Mouse (Mus musculus): ENCODE data around the gene Pou2f3.
A peak's percentile ranks its signal among the peaks of the same experiment; 100 is the strongest.

Gene Pou2f3

DNA sequence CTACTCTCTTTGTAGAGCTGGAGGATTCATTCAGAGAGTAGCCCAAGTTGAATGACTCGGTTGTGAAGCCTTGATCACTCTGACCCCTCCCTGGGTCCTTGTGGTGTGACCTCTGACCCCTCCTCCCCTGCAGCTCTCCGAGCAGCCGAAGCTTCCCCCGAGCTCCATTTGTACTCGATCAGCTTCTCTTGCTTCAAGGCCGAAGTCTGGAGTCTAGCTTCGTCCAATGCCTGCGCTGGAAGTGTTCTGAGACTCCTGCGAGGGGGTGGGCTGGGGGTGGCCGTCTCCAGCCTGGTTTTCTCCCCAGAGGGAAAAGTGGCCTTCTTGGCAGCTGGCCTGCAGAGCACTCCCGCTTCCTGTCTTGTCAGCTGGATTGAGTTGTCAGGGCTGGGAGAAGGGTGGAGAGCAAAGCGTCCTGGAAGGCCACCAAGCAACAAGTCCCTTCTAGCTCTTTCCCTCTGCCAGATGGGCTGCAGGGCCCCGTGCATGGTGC lies at the start of gene Pou2f3:
TSS of gene Pou2f3 (minus strand) at position 180 of the 493 bp plus-strand sequence.
- DNase-seq (ENCODE audit: low spot score) = peak; percentile 82

DNA sequence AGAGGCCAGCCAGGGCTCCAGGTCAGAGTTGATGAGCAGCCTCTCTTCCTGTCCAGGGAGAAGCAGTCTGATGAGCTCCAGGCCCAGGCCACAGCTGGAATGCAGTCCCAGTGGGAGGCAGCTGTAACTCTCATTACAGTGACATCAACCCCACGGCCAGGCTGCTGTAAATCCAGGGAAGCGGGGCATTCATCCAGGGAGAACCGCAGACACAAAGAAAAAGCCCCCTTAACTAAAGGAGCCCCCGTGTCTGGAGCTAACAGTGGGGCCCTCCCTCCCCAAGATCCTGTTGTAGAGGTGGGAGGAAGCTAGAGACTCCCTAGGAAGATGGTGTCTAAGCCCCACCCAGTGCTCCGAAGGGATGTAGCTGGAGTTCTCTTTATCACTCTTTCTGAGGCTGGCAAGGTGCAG lies 43.1 kb upstream of the Pou2f3 start:
- peak; percentile 71 for DNase-seq (ENCODE audit: low spot score)

DNA sequence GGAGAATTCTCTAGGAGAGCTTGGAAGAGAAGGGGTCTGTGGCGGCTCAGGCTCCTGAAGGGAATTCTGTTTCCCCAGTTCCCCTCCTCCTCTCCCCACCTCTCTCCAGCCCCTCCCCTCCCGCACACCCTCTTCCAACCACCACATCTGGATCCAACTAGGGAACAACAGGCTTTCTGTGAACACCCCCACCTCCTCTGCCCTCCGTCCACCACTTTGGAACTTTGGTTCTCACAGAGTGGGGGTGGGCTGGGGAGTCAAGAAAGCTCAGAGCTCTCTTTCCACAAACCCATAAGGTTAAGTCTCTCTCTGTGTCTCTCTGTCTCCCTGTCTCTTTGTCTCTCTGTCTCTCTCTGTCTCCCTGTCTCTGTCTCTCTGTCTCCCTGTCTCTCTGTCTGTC lies 42.6 kb upstream of the Pou2f3 start:
- peak; percentile 50 for DNase-seq (ENCODE audit: low spot score)

DNA sequence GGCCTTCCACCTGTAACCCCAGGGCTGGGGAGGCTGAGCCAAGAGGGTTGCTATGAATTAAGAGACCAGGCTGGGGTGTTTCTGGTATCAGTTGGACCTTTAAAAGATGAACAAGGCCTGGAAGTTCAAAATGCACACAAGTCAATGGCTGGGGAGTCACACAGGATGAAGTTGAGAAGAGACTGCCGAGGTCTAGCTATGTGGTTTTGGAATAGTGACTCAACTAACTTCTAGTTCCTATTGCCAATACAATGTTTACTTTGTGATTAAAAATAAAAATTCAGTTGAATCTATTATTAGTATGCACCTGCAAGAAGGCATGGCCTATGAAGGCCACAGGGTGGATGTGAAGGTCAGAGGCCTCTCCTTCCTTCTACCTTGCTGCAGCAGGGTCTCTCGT lies 41.6 kb upstream of the Pou2f3 start:
- DNase-seq (ENCODE audit: low spot score) = no peak

DNA sequence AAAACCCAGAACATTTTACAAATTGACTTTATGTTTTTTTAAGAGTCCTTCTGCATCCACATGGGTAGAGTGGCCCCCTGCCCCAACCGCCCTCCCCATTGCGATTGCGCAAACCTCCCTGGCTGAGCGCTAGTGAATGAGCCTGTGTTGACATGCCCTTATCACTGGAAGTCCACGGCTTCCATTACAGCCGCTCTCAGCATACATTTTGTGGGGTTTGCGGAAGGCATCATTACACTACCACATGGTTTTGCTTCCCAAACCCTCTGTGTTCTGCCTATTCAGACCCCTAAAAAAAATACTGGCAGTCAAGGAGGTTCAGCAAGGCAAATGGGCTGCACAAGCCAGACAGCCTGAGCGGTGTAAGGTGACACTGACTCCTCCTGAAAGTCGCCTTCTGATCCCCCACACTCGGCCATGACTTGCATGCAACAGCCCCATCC lies 36.6 kb upstream of the Pou2f3 start:
- DNase-seq (ENCODE audit: low spot score) = peak; percentile 68

DNA sequence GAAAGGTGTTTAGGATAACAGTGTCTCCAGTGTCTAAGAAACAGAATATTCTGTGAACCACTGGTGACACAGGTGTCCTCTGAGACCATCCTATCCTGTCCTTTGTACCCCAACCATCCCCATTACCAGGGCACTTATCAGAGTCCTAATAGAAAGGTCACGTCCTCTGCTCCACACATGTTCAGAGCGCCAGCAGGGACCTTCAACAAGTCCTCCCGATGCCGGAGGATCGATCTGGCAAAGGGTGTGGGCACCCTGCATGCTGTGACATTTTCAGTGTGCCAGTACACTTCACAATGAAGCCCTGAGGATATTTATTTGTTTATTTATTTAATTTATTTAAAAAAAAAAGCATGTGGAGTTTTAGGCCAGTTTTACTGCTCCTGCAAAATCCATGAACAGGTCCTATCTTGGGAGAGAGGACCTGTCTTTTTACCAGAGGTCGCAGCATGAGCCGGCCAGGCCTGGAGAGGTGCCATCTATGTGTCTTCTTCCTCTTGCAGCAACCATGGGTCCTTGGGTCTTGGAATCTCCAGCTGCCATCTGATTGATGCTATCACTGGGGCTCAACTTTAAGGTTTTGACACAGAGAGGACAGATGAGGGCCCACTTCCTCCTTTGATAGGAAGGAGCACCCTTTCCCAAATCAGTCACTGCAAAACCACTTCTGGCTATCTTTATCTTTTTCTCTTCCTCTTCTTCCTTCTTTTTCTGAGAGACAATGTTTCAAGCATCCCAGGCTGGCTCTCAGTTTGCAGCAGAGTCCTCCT lies 35.8 kb upstream of the Pou2f3 start:
- no peak for DNase-seq (ENCODE audit: low spot score)

DNA sequence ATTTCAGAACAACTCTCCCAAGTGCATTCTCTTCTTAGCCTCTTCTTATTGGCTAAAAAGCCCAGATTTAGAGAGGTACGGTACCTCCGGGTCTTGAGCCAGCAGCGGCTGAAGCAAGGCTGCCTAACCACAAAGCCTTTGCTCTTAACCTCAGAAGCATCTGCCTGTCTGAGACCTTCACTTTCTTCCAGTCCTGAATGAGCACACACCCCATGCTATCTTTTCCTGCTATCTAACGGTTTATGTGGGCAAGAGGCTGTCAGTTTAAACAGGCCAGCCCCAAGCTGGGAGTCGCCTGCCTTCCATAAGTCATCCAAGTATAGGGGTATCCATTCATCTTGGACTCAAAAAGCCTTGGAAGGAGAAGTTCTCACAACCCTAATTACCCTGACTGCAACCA lies 32.3 kb upstream of the Pou2f3 start:
- DNase-seq (ENCODE audit: low spot score) = no peak

DNA sequence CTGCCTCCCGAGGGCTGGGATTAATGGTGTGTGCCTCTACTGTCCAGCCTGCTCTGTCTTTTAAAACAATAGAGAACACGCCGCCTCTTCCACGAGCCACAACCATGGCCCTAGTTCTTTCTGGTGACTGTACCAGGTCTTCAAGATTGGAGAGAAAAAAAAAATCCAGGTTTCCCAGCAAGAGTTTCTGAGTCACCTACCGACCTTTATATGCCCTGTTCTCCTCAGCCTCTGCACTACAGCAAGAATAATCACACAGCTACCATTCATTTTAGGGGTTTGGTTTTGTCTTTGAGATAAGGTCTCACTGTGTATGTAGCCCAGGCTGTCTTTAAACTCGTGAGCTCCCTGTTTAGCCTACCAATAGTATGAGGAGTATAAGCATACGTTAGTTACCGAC lies 31.8 kb upstream of the Pou2f3 start:
- DNase-seq (ENCODE audit: low spot score) = no peak

DNA sequence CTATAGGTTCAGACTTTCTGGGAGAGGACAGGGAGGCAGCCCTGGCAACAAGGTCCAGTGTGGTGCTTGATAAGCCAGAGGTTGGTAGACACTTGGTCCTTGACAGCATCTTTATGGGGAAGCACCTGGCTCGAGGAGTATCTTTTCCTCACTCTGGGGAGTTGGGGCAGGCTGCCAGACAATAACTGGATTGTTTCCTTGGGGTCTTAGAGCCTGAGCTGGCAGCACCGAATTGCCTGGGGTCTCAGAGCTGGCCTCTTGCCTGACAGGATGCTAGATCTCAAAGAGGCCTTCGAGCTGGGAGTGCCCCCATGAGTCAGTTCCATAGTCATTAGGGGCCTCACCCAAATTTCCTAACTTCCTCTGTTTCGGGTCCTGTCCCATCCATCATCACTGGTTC lies 31.1 kb upstream of the Pou2f3 start:
- no peak for DNase-seq (ENCODE audit: low spot score)

DNA sequence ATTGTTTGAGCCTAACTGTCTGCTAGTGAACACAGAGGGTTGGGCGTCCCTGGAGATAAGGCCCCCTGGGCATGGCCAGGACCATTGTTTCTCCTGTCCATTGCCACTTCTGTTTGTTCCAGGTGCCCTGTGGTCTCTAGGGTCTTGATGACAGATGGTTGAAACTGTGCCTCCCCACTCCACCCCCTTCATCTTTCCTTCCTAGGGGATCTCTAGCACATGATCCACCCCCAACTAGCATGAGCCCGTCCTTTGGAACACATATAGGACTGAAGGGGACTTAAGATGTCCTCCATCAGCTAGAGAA lies 30.4 kb upstream of the Pou2f3 start:
- DNase-seq (ENCODE audit: low spot score) = no peak

DNA sequence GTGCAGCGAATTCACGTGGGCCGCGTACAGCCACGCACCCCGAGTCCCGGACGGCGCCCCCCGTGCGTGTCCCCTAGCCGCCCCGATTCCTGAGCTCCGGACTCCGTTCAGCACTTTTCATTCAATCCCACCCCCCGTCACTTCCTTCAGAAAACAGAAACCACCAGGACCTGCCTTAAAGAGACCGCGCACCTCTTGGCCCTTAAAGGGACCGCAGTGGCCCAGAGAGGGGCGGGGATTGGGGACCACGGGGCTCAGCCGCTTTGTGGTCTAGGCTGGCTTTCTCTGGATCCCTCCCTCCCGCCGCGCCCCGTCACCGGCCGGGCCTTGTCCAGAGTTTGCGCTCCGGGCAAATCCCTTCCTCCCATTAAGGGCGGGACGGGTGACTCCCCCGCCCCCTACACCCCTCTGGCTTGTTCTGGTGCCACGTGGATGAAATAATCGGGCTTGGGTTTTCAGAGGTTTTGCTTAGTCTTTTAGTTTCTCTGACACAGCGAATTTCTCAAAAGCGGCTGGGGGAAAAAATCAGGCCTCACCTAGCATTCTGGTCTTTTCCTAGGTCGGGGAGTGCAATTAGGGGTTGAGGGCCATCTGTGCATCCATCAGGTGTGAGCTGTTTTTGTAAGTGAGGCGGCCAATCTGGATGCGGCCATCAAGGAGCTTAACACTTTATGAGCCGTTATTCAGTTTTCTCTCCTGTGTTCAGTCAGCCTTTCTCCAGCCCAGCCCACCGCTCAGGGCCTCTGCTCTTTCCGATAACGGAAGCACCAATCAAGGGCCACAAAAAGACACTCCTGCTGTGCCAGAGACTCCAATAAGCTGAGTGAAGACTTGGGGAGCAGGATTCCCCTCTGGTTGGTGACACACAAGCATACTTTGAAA lies 29.8 kb upstream of the Pou2f3 start, which contains the start of gene Oaf:
TSS of gene Oaf (minus strand) at position 200 of the 882 bp plus-strand sequence.
- DNase-seq (ENCODE audit: low spot score) = peak; percentile 95

DNA sequence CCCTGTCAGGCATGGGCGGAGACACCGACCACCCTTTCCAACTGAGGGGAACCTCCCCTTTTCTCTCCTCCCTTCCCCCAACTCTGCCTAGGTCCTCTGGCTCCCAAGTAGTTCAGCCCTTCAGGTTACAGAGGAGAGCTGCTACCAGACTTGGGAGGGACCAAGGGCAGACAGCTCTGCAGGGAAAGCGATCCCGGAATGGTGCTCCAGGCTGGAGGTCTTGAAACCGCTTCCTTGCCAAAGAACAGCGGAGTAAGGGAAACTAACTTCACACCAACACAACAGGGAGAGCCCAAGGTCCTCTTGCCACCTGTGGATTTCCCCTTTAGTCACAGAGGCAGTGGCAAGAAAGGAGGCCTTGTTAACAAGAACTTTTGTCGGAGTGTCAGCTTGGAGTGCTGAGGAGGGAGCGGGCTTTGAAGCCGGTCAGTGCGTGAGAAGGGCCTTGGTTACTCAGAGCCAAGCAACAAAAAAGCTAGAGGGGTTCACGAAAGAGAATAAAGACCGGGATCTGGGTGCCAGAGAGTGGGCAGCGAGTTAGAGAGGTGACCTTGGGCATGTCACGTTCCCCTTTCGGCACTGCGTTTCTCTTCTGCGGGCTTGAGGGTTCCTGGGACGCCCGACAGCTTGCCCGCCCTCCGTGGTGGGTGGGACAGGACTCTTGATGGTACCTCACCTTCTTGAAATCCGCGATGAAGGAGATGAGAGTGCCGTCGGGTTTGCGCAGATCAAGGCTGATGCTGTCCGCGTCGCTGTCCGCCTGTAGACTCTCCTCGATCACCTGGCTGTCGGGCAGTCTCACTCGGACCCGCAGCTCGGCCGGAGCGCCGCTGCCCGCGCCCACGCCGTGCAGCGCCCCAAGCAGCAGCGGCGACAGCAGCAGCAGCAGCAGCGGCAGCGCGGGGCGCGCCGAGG lies 28.7 kb upstream of the Pou2f3 start:
- DNase-seq (ENCODE audit: low spot score) = peak; percentile 41

DNA sequence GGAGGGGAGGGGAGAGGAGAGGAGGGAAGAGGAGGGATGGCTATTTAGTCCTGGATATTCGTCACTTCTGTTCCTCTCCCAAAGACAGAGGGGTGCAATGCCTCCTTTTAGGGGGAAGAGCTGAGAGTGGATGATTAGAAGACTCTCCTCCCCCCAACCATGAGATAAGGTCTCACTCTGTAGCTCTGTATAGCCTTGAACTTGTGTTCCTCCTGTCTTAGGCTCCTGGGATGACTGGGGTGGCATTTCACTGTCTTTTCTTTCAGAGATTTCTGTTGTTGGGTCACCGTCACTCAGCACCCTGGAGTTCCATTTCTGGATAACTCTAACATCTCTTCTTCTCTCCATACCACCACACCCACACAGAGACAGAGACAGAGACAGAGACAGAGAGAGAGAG lies 28.0 kb upstream of the Pou2f3 start:
- DNase-seq (ENCODE audit: low spot score) = no peak

DNA sequence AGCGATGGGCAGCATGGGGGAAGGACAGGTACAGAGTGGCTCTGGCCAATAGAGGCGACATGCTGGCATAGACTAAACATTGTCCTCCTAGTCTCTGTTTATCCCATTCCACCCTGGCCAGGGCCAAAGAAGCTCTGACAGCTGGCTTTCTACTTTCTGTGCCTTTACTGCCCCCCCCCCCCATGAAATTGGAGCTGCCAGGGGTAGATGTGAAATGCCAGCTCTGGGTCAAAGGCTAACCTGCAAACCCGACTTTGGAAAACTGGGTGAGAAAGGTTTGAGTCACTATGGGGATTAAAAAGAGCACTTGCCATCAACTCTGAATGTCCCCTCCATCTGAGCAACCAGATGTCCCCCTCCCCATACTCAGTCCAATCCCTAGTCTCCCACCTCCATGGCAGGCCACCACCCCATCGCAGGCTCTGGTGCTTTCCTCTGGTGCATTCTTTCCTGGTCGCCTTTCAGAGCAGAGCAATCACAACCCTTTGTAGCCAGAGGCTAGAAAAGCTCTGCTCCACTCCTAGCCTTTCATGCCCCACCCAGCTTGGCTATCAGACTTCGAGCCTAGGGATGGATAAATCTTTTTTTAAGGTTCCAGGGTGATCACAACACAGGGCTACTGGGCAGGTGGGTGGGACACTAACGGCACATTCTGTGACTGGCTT lies 27.1 kb upstream of the Pou2f3 start:
- no peak for DNase-seq (ENCODE audit: low spot score)

DNA sequence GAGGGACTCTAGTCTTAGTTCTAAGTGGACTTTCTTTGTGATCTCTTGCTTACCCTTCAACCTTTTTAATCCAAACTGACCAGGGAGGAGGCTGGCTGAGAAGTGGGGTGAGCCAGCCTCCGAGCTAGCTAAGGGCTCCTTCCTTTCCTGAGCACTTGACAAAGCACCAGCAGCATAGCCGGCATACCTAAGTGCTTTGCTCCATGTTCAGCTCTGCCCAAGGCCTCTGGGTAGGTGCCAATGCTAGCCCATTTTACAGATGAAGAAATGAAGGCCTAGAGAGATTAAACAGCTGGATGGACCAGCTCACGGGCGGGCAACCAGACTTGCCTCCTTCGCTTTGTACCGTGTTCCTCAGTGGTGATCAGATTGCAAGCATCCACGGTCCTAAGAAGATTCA lies 26.4 kb upstream of the Pou2f3 start:
- no peak for DNase-seq (ENCODE audit: low spot score)

DNA sequence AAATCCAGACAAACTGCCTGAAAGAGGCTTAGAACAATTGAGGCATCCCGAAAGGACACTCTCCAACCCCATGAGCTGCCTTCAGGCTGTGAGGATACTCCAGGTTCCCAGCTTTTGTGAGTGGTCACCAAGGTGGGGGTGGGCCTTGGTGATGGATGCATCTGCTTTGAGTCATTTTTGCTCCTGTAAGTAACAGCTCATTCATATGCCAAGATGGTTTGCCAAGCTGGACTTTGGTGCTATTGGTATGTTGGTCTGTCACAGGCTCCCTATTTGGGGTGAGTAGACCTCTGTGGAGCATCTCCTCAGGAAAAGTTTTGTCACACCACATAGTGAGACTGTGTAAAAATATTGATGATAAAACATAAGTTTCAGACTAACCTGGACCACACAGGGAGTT lies 25.9 kb upstream of the Pou2f3 start:
- DNase-seq (ENCODE audit: low spot score) = no peak

DNA sequence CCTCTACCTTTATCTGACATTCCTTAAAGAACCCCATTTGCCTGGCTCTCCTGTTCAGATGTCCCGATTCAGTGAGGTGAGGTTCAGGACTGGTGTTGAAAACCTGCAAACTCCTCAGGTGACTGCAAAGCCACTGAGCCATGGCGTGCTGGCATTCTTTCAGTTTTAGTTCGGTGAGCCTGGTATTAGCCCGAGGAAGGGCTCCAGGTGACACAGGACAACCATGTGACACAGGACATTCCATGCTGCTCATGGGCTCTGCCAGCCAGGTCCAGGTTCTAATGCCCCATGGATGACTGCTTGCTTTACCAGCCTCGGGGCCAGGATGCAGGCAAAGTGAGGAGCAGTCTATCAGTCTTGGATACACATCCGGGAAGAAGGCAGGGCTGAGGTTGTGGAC lies 25.2 kb upstream of the Pou2f3 start:
- DNase-seq (ENCODE audit: low spot score) = no peak

DNA sequence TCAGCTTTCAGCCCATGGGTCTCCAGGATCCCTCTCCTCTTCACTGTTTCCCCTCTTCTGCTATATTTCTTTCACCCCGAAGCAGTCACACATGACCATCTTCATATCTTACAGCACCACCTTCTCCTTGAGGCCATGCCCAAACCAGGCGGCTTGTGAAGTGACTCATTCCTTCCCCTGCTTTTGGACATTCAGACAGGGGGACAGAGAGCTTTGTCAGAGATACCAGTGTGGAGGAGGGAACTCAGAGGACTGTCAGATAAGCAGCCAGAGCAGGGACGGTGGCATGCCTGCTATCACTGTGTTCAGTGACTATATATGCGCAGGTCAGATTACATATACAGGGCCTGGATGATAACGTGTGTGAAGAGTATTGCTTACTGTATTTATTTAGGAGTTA lies 24.3 kb upstream of the Pou2f3 start:
- no peak for DNase-seq (ENCODE audit: low spot score)

DNA sequence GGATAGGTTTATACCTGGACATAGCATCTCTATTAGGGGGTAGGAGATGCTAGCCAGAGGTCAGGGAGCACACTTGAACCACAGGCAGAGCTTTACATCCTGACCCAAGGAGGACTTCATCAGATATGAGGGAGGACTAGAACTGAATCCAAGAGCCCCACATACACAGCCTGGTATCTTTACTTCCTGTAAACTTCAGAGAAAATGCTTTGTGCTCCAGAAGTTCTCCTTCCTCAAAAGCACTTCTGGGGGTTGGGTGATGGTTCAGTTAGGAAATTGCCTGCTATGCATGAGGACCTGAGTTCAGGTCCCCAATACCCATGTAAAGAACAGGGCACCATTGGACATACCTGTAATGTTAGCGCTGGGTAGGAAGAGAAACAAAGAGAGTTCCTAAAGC lies 23.3 kb upstream of the Pou2f3 start:
- DNase-seq (ENCODE audit: low spot score) = no peak

DNA sequence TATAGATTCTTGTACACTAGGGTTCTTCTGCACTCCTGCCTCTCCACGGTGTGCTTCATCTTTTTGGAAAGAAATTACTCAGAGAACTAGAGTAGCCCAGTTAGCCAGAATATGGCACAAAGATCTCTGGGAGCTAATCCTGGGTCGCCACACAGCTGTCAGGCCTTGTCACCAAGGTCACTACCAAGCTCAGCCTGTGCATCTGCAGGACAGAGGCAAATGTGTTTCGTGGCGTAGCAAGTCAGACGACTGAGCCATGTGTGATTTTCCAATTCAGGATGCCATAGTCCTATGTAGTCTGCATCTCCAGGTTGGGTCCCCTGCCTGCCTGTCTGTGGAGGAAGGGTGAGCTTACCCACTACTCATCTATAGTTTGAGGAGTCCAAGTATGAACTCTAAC lies 22.9 kb upstream of the Pou2f3 start:
- no peak for DNase-seq (ENCODE audit: low spot score)

DNA sequence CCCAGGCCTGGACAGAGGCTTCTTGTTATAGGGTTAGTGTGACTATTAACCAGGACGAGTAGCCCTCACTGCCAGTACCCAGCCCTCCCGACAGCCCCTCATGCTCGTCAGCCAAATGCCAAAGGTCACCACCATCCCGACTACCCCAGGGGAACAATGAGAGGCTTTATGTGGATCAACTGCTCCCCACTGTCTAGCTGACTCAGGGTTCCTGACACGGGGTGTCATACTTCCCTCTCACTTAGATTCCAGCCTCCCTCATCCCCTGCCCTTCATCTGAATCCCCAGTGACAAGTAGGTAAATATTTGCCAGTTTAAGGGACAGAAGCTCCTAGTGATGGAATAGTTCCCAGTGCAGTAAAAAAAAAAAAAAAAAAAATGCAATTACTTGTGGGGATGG lies 22.1 kb upstream of the Pou2f3 start:
- DNase-seq (ENCODE audit: low spot score) = no peak

DNA sequence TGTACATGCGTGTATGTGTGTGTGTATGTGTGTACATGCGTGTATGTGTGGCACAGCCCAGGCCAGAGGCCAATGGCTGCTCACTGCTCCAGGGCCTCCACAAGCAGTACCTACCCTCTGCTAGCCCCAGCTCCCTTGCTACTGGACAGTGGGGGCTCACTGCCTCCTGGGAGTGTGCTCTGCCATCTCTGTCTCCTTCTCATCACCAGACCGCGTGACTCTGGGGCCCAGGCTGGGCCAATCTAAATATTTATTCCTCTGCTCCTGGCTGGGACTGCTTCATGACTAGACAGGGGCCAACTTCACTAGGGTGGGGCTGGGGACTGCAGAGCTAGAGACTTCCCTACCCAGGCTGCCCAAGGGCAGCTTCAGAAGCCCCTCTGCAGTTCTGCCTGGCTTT lies 21.6 kb upstream of the Pou2f3 start:
- peak; percentile 76 for DNase-seq (ENCODE audit: low spot score)
